Mouse (Mus musculus): ENCODE measurements at regions not wholly inside any gene's neighbourhood (a gene's known extent, or its start where the extent isn't known, plus 50 kb on each side); places are given as distances from the start of the nearest gene placed in this dataset.

DNA sequence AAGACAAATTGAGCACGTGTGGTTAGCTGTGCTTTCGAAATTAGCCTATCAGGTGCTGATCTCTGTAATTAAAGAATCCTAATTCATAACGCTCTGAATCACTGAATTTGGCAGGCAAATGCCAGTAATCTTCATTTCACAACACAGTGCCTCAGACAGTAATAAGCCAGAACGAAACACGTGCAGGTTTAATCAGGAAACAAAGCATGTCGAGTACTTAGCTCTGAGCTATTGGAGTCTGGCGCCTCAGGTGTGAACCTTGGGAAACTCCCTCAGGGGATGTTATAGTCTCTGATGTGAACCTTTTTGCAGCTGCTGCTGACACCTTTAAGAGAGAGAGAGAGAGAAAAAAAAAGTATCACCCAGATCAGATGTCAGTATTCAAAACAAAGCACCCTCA is 232.6 kb downstream of the Cog6 start:
- H3K27ac ChIP-seq (ENCODE audit: insufficient read depth, low read depth, low read length) = no peak overlapping the region
- H3K4me1 ChIP-seq (ENCODE audit: control insufficient read depth, insufficient read depth, low read length) = no peaks in the 10 kb centered on the region
- 32% methylated on average over 7 of the region's 7 CpGs for WGBS
- TF ChIP-seq POLR2A (IDR thresholded peaks at IDR 0.05; ENCODE audit: insufficient read depth, low read depth, low read length) (no peak), CTCF (IDR thresholded peaks at IDR 0.05; ENCODE audit: insufficient read depth, low read depth, low read length) (no peak)
- no peak overlapping the region for H3K4me3 ChIP-seq (ENCODE audit: insufficient read depth, low read depth, low read length)

DNA sequence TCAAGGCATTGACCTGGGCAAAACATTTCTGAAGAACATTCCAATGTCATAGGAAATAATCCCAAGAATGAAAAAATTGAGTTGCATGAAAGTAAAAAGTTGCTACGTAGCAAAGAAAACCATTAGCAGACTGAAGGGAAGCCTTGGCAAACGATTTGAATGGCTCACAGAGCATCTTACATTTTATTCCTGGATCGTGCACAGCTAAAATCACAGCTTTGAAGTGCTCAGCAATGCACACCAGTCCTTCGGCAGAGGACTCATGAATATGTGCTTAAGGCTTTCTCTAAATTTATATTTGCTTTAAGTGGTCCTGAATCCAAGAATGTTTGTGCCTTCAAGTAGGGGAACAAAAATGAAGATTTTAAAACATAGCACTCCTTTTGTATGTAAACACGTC is 234.5 kb downstream of the Cog6 start:
- H3K27ac ChIP-seq (ENCODE audit: insufficient read depth, low read depth, low read length) = no peak overlapping the region
- TF ChIP-seq POLR2A (IDR thresholded peaks at IDR 0.05; ENCODE audit: insufficient read depth, low read depth, low read length) (no peak), CTCF (IDR thresholded peaks at IDR 0.05; ENCODE audit: insufficient read depth, low read depth, low read length) (no peak)
- 77% methylated on average over 5 of the region's 5 CpGs for WGBS
- H3K4me3 ChIP-seq (ENCODE audit: insufficient read depth, low read depth, low read length) = no peak overlapping the region
- no peaks in the 10 kb centered on the region for H3K4me1 ChIP-seq (ENCODE audit: control insufficient read depth, insufficient read depth, low read length)

DNA sequence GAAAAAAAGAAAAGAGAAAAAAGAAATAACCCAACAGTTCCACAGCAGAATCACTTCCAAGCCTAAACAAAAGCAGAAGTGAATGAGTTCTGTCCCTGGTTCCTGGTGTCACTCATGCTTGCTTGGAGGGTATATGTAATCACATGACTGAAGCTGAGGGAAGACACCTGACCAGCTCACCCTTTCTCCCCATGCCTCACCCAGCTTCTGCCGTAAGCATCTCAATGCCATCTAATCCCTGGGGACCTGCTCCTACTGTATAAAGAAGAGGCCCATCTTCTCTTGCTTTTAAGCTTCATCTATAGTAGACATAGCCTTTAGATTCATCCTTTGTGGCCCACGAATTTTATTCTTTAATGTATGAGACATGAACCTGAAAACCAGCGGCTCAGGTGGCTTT is 235.5 kb downstream of the Cog6 start:
- TF ChIP-seq POLR2A (IDR thresholded peaks at IDR 0.05; ENCODE audit: insufficient read depth, low read depth, low read length) (no peak), CTCF (IDR thresholded peaks at IDR 0.05; ENCODE audit: insufficient read depth, low read depth, low read length) (no peak)
- no peak overlapping the region for H3K27ac ChIP-seq (ENCODE audit: insufficient read depth, low read depth, low read length)
- no peak overlapping the region for H3K4me3 ChIP-seq (ENCODE audit: insufficient read depth, low read depth, low read length)
- H3K4me1 ChIP-seq (ENCODE audit: control insufficient read depth, insufficient read depth, low read length) = no peaks in the 10 kb centered on the region
- WGBS = 90% methylated on average over 3 of the region's 3 CpGs

DNA sequence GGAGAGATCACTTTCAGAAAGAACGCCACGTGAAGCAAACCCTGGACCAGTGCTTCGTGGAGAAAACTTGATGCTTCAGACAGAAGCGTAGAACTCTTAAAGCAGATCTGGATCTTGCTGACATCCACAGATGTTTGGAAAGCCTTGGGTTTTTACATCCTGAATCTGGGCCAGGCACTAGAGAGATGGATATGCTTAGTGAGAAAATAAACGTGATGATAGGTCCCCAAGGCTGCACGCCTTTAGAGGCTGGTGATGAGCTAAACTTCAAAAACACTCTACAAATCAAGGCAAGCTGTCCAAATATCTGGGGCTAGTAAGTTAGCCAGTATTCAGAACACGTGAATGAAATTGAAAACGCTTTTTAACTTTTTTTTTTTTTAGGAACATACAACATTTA is 236.7 kb downstream of the Cog6 start:
- 89% methylated on average over 8 of the region's 8 CpGs for WGBS
- H3K4me1 ChIP-seq (ENCODE audit: control insufficient read depth, insufficient read depth, low read length) = no peaks in the 10 kb centered on the region
- no peak overlapping the region for H3K27ac ChIP-seq (ENCODE audit: insufficient read depth, low read depth, low read length)
- H3K4me3 ChIP-seq (ENCODE audit: insufficient read depth, low read depth, low read length) = no peak overlapping the region
- TF ChIP-seq POLR2A (IDR thresholded peaks at IDR 0.05; ENCODE audit: insufficient read depth, low read depth, low read length) (no peak), CTCF (IDR thresholded peaks at IDR 0.05; ENCODE audit: insufficient read depth, low read depth, low read length) (no peak)

DNA sequence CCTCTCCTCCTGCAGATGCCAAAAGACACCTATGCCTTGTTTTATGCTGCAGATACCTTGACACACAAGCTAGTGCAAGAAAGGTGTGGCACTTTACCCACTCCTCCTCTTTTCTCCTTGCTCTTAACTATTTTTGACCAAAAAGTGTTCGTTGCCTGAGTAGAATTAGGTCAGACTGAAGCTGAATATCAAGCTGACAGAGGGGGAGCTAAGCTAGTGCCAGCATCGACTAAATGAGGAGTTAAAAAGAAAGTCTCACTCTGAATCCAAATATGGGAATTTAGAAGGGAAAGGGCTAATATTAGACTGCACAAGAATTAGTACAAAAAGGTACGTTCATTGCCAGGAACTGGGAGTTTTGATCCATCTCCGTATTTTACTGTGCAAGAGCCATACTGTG is 241.2 kb downstream of the Cog6 start:
- Histone ChIP-seq H3K27ac (ENCODE audit: insufficient read depth, low read depth, low read length) (no peak overlapping the region), H3K4me3 (ENCODE audit: insufficient read depth, low read depth, low read length) (no peak overlapping the region), H3K4me1 (ENCODE audit: control insufficient read depth, insufficient read depth, low read length) (peaks cover 4% of the 10 kb centered on the region; the same call in 1 of the 2 replicates)
- 31% methylated on average over 4 of the region's 4 CpGs for WGBS
- TF ChIP-seq CTCF (IDR thresholded peaks at IDR 0.05; ENCODE audit: insufficient read depth, low read depth, low read length) (no peak), POLR2A (IDR thresholded peaks at IDR 0.05; ENCODE audit: insufficient read depth, low read depth, low read length) (no peak)

DNA sequence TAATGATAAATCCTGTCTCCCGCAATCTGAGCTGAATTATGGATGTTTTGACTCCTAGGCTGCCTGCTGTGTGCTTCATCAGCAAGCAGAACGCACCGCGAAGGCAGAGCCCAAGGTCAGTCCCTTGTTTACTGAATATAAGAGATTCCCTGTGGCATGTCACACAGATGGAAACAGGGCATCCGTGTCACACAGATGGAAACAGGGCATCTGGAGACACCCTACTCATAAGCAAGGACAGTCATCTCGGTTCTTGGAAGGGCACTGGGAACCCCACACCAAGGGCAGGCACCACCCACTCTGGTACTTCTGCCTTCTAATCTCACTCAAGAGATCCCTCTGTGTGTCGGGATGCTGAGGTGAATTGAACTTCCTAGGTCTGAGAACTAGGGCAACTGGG is 241.9 kb downstream of the Cog6 start:
- Histone ChIP-seq H3K27ac (ENCODE audit: insufficient read depth, low read depth, low read length) (no peak overlapping the region), H3K4me3 (ENCODE audit: insufficient read depth, low read depth, low read length) (no peak overlapping the region), H3K4me1 (ENCODE audit: control insufficient read depth, insufficient read depth, low read length) (peaks cover 4% of the 10 kb centered on the region; the same call in 1 of the 2 replicates)
- TF ChIP-seq CTCF (IDR thresholded peaks at IDR 0.05; ENCODE audit: insufficient read depth, low read depth, low read length) (no peak), POLR2A (IDR thresholded peaks at IDR 0.05; ENCODE audit: insufficient read depth, low read depth, low read length) (no peak)
- 75% methylated on average over 7 of the region's 7 CpGs for WGBS

DNA sequence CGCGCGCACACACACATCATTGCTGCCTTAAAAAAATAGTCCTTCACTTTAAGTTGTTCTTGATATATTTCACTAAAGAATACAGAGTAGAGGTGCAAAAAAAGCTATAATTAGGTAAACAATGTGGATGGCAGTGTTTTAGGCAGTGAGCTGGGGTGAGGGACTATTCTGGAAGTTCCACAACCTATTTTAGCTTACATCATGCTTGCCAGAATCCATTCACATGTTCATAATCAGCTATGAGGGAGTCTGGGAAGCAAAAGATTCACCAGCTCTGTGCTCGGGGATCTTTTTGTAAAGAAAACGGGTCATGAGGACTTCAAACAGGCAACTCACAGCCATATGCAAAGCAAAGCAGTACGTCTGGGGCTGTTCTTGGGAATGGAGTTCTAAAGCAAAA is 242.3 kb downstream of the Cog6 start:
- 73% methylated on average over 6 of the region's 6 CpGs for WGBS
- TF ChIP-seq POLR2A (IDR thresholded peaks at IDR 0.05; ENCODE audit: insufficient read depth, low read depth, low read length) (no peak), CTCF (IDR thresholded peaks at IDR 0.05; ENCODE audit: insufficient read depth, low read depth, low read length) (no peak)
- Histone ChIP-seq H3K4me1 (ENCODE audit: control insufficient read depth, insufficient read depth, low read length) (peaks cover 4% of the 10 kb centered on the region; the same call in 1 of the 2 replicates), H3K4me3 (ENCODE audit: insufficient read depth, low read depth, low read length) (no peak overlapping the region), H3K27ac (ENCODE audit: insufficient read depth, low read depth, low read length) (no peak overlapping the region)

DNA sequence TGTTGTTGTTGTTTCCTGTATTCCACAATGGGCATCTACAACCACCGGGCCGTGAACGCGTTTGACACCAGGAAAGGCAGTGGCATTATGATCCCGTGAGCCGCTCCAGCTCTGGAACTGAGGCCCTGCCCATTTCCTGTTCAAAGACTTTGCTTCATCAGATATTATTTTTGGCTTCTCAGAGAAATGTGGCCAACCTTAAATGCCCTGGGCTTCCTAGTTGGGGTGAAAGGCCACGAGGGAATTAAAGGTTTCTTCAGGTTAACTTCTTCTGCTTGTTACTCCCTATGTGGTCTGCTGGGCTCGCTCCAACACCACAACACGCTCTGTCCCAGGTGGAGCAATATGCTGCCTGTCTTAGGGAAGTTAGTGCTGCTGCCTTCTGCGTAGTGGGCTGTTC is 249.8 kb downstream of the Cog6 start:
- Histone ChIP-seq H3K4me1 (ENCODE audit: control insufficient read depth, insufficient read depth, low read length) (peaks cover 9% of the 10 kb centered on the region), H3K4me3 (ENCODE audit: insufficient read depth, low read depth, low read length) (no peak overlapping the region), H3K27ac (ENCODE audit: insufficient read depth, low read depth, low read length) (no peak overlapping the region)
- WGBS = 61% methylated on average over 10 of the region's 10 CpGs
- no peak for TF ChIP-seq CTCF (IDR thresholded peaks at IDR 0.05; ENCODE audit: insufficient read depth, low read depth, low read length)
- no peak for TF ChIP-seq POLR2A (IDR thresholded peaks at IDR 0.05; ENCODE audit: insufficient read depth, low read depth, low read length)

DNA sequence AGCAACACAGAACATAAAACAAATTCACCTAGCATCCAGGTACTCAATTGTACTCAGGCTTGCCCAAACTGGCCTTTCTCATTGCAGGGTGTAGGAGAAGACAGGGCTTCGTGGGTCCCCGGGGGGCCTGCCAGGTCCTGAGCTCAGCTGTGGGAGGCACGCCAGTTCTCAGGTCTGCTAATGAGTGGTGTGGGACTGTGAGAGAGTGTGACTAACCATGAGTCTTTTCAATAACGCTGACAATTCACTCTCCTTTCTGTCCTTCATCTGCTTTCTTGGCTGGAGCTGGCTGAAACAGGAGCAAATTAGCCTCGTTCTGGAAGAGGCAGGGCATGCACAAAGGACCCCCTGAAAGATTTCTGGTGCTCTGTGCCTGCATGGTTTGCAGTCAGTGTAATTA is 250.2 kb downstream of the Cog6 start:
- WGBS = 37% methylated on average over 5 of the region's 5 CpGs
- H3K4me3 ChIP-seq (ENCODE audit: insufficient read depth, low read depth, low read length) = no peak overlapping the region
- no peak overlapping the region for H3K27ac ChIP-seq (ENCODE audit: insufficient read depth, low read depth, low read length)
- no peak for TF ChIP-seq POLR2A (IDR thresholded peaks at IDR 0.05; ENCODE audit: insufficient read depth, low read depth, low read length)
- no peak for TF ChIP-seq CTCF (IDR thresholded peaks at IDR 0.05; ENCODE audit: insufficient read depth, low read depth, low read length)
- H3K4me1 ChIP-seq (ENCODE audit: control insufficient read depth, insufficient read depth, low read length) = peaks cover 9% of the 10 kb centered on the region

DNA sequence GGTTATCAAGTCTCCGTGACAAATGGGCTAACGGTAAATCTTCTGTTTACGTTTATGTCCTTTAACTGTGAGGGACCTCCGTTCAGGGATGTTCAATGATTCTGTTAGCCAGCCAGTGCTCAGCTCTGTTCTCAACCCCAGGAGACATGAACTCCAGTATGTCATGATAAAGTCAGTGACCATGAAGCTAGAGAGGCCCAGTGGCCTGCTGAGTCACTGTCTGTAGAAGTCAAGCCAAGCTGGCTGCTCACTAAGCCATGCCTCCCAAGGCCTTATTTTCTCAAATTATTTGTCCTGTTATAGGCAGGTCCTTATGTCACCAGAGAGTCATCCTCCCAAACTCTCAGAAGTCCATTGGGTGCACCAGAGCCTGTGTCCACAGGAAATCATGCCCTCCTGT is 252.9 kb downstream of the Cog6 start:
- no peak overlapping the region for H3K4me3 ChIP-seq (ENCODE audit: insufficient read depth, low read depth, low read length)
- TF ChIP-seq POLR2A (IDR thresholded peaks at IDR 0.05; ENCODE audit: insufficient read depth, low read depth, low read length) (no peak), CTCF (IDR thresholded peaks at IDR 0.05; ENCODE audit: insufficient read depth, low read depth, low read length) (no peak)
- H3K27ac ChIP-seq (ENCODE audit: insufficient read depth, low read depth, low read length) = no peak overlapping the region
- 93% methylated on average over 4 of the region's 4 CpGs for WGBS
- peaks cover 9% of the 10 kb centered on the region for H3K4me1 ChIP-seq (ENCODE audit: control insufficient read depth, insufficient read depth, low read length)

All from olfactory bulb, adult 2 months (tissue).